Mouse (Mus musculus) B cell, adult (primary cell): Measurements from ENCODE around the gene Lingo2. TPM values are rescaled to one million over a fixed set of nuclear protein-coding genes. Genes with fewer than 3 reads are reported as not detected.

Experiments
- total RNA-seq: library from RNA; stranded (reverse); gene quantifications from 4 replicates; pipeline ENCODE4 v1.2.4, GENCODE M21; 2023; ENCODE audit not compliant: inconsistent age

Lingo2 gene
- total RNA-seq, result not detected in 4 replicates

GRCm38 (mm10) chr4:36951150-36951954 is at the start of gene Lingo2:
Gene Lingo2, minus strand, starts transcription at chr4:36951747.

